Mouse (Mus musculus) testis, postnatal 10 days (tissue): Measurements from ENCODE around the gene Sfmbt2.

Experiments used
- DNase-seq: peaks from one replicate; pipeline ENCODE4 v3.0.0; 2021; ENCODE audit warnings: low spot score

The Sfmbt2 gene

DNA sequence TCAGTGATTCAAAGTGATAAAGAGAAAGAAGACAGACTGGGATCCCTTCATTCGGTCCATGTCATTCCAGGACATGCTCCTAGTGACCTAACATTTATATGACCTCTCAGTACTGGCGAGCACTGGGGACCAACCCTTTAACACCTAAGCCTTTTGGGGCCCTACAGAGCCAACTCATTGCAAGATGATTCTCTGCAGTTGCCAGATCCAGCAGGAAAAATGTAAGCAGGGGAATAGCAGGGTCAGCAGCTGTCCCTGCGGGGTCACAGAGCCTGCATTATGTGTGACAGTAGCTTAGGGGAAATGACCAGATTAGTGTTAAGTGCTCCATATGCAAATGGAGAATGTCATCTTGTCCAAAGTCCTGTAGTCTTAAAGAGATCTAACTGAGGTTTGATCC, 195.2 kb downstream of the Sfmbt2 start:
- no peak for DNase-seq

DNA sequence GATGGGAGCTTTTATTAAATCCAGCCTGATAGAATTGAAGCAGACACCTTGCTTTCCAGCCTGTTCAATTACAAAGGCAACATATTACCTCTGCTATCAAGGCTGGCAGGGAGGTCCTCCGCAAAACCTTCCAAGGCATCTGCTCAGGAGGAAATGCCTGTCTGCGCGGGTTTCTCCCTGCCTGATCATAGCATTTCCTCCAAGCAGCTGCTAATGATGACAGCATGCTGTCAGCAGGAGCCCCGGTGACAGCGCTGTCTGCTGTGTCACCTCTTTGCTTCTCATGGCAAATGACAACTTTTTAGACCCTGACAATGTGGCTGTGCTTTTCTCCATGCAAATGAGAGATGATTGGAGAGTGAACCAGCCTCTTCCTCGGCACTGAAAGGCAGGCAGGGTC, 199.1 kb downstream of the Sfmbt2 start:
- no peak for DNase-seq

DNA sequence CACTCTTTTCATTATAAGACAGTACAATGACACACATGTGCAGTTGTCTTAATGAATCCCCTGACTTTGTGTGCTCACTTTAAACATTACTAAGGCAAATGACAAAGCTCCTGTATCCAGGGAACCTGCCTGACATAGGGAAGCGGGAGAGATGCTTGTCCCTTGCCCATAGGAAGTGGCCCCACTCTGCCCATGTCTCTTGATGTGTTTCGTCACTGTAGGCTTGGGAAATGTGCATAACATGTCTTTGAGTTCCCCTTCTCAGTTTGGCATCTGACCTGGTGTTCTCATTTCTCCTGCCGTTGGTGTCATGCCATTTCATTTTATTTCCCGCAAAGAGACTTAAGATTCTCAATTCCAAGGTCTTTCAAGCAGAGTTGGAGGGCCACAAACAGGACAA, 202.0 kb downstream of the Sfmbt2 start:
- DNase-seq, result no peak

DNA sequence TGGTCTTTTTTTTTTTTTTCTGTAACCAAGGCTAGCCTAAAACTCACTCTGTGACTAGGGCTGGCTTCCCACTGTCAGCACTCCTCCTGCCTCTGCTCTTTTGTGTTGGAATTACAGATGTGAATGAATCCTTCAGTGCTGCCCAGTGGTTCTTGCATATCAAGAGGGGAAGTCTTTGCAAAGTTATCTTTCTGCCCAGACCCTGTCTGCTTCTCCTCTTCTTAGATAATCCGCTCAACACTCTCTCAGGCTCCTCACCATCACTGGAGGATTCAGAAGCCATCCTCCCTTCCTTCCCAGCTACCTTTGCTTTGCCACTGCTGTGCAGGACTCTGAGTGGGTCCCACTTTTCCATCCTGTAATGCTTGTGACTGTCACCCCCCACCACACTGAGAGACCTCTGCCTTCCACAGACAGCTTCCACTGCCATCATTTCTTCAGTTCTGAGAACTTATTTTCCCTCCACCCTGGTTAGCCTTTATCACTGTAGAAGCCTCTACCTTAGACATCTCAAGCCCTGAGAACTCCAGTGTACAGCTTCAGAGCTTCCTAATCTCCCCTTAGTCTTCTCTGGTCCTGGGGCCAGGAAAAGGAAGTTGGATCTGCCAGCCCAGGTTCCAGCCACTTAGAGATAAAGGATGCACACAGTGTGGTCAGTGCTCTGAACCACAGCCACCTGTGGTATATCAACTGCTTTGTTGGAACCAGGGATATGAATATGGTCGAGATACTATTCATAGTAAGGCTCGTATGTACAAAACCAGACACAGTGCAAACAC, 205.8 kb downstream of the Sfmbt2 start:
- no peak for DNase-seq

DNA sequence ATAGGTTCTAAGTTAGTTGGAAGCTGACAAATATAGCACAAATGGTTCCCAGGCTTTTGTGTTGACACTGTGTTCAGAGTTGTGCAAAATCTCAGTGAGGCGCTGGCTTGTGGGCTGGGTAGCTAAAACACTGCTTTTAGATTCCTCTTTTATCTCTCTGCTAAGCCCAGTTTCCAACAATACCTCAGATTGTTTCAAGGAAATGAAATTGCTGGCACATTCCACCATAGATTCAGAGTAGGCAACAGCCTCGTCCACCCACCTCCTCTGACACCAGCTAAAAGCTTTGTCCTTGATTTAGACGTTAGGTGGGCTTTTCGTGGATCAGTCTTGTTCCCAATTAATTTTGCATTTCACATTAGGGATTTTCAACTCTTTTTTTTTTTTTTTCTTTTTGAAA, 212.4 kb downstream of the Sfmbt2 start:
- no peak for DNase-seq

DNA sequence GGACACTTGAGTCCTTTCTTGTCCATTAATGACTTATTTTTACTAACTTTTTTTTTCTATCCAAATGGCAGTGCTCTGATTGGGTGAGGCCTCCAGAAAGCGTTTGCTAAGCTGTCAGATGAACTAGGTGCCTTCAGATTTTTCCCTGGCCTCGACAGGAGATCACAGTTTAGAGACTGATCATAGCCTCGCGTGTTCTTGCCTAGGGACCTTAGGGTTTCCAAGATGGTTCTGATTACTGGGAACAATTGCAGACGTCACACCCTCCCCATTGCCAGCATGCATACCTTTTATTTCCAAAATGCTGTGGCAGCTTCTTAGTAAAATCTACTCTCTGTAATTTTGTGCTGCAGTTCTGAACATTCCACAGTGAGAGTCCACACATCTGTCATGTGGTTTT, 212.8 kb downstream of the Sfmbt2 start:
- no peak for DNase-seq

DNA sequence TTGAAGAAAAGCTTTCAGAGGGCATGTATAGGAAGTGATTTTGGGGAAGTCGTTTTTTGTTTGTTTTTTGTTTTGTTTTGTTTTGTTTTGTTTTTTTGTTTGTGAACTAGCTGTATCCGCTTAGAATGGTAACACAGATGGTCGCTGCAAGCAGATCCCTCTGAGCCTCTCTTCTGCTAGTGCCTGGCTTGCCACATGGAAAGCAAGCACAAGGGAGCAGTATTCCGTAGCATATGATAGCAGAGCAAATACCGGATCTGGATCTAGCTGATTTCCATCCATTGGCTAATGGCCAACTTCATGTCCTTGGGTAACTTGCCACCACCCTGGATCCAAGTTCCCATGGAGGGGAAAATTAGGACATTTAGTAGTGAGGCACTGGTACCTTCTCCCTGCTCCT, 221.0 kb downstream of the Sfmbt2 start:
- DNase-seq, result no peak

DNA sequence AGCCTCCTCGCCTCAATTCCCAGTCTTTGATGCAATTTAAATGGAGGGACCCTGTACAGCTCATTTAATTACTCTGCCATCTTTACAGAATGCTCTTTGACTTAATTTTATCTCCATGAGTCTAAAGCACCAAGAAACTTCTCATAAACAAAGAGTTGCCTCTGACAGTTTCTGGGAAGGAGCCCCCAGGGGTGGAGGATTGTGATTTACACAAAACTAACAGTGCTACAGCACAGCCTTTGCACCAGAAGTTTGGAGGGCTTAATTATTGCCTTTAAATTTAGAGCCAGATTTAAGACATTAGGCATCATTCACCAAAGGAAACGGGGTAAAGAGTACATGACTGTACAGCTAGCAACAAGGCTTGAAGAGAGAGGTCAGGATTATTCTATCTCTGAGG, 245.2 kb downstream of the Sfmbt2 start:
- no peak for DNase-seq
